Mouse (Mus musculus): ENCODE data around the gene Ddx23.

The Ddx23 gene

DNA sequence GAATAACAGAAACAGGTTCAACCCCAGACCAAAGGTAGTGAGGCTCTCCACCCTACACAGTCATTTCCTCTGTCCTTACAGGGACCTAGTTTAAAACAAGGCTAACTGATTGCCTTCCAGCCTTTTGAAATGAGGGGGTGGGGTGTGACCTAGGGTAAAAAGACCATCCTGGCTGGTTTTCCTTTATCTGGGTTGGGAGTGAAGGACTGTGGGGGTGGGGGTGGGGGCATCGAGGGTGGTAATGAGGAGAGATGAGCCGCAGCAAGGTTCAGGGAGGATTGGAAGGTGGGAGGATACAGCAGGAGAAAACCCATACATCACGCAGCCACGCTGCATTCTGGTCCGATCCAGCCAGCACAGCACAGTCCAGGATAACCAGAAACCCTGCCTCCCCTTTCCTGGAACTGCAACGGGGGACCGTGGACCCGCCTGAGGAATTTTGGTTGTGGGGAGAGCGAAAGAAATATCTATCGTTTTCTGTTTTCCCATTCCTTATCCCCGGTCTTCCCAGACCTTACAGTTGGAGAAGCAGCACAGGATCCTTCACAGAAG is 12.4 kb upstream of the Ddx23 start:
- in situ Hi-C loops (cut with MboI, MseI): loop anchor here in 1 of 2 experiments (5.0 kb wide), 2 partner anchors 32 to 127 kb away; partner anchors contain the start of gene Ccdc65

DNA sequence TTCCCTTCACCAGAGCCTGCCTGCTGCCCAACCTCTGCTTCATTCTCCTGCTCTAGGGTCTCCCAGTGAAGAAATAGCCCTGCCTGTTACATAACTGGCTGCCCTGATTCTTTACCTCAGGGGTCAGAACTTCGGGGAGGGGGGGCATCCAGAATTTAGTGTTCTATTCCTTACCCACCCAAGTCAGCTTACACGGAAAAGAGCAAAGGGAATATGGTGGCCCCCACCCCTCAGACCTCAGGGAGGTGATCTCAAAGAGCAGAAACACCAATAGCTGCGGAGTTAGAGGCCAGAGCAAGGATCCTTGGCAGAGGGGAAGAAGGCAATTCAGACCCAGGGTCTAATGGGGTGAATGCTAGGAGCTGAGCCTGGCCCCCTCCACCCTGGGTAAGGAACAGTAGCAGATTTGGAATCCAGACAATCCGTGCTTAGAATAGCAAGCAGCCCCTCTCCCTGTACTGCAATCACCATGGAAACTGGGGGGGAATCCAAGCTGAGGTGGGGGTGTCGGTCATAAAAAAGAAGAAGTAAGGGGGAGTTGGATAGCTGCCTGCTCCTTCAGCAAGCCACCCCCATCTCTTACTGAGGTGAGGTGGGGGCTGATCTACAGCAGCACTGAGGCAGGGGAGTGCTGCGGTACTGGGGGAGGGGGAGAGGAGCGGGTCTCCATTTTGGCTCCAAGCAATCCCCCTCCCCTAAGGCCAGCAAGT is 11.7 kb upstream of the Ddx23 start:
- in situ Hi-C loops (cut with MboI, MseI): loop anchor here in 1 of 2 experiments (5.0 kb wide), 2 partner anchors 33 to 128 kb away; partner anchors contain the start of gene Ccdc65

DNA sequence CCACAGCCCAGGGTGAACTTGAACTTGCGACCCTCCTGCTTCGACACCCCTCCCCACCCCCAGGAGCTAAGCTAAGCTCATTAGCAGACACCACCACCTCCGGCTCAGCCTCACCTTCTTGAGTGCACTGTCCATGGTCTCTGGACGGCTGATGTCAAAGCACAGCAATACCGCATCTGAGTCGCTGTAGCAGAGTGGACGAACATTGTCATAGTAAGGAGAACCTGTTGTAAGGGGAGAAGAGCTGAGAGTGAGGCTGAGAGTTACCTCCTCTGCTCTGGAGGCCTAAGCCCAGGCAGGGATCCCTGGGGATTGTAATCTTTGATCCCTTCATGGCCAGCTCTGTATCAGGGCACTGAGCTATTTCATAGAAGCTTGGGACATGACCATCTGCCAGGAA is 11.0 kb upstream of the Ddx23 start:
- in situ Hi-C loops (cut with MboI, MseI): loop anchor here in 1 of 2 experiments (5.0 kb wide), 2 partner anchors 34 to 129 kb away; partner anchors contain the start of gene Ccdc65

- in situ Hi-C loops (cut with MboI, MseI): loop anchor here in 1 of 2 experiments (5.0 kb wide), 2 partner anchors 35 to 130 kb away; partner anchors contain the start of gene Ccdc65
These were observed 9.9 kb upstream of the Ddx23 start for GRCm38 (mm10) chr15:98672592-98672991.

GRCm38 (mm10) chr15:98664042-98664907 is 1.6 kb upstream of the Ddx23 start:
- in situ Hi-C loops (cut with MboI, MseI): no loop called here

DNA sequence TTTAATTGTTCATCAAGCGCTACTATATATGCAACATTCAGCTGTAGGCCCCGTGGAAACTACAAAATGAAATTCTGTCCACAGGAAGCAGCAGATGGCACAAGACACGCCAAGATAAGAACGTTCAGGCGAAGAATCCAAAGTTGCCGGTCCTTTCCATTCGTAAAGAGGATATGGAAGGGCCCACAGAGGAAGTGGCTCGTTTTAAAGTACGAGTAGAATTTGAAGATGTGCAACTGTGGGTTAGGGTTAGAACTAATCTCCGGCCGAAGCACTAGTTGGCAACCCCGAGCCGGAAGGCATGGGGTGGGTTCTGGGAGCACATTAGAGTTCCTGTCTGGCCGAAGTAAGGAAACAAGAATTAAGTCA is 512 bp downstream of the Ddx23 start:
- in situ Hi-C loops (cut with MboI, MseI): no loop called here

GRCm38 (mm10) chr15:98656982-98657751 is 5.5 kb downstream of the Ddx23 start:
- in situ Hi-C loops (cut with MboI, MseI): no loop called here

GRCm38 (mm10) chr15:98652174-98652573 is 10.5 kb downstream of the Ddx23 start:
- in situ Hi-C loops (cut with MboI, MseI): no loop called here

- in situ Hi-C loops (cut with MboI, MseI): no loop called here
These were observed 11.3 kb downstream of the Ddx23 start for GRCm38 (mm10) chr15:98651431-98651830.

DNA sequence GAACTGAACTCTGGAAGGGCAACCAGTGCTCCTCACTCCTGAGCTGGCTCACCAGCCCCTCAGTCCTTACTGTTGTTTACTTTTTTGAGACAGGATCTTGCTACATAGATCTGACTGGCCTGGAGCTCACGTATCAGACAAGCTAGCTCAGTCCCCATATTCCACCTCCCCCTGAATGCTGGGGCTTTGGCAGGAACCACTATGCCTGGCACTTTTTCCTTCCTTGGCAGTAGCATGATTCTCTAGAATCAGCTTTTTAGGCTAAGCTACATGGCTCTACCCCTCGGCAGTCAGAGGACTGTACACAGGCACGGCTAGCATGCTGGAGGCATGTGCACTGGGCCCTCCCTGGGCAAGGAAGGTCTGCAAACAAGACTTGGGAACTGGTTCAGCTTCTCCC is 14.6 kb downstream of the Ddx23 start:
- in situ Hi-C loops (cut with MboI, MseI): no loop called here

- in situ Hi-C loops (cut with MboI, MseI): no loop called here
These were observed 15.4 kb downstream of the Ddx23 start for GRCm38 (mm10) chr15:98647308-98647707.

DNA sequence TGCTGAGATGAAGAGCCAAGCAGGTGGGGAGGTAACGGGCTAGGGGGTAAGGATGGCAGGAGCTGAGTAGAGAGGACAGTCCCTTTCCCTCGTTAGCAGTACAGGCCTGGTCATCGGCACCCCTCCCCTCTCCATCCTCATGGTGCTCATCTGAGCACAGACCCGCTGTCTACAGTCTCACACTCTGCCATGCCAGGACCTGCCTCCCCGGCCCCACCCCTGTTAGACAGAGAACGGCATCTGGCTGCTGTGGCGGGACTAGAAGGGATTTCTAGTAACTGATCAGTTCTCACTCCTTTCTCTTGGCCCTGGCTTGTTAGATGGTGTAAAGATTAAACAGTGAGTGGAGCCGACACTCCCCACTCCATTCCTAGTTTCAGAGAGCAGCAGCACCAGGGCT is 16.0 kb downstream of the Ddx23 start:
- in situ Hi-C loops (cut with MboI, MseI): no loop called here

GRCm38 (mm10) chr15:98645057-98646026 is 17.4 kb downstream of the Ddx23 start:
- in situ Hi-C loops (cut with MboI, MseI): no loop called here

- in situ Hi-C loops (cut with MboI, MseI): no loop called here
These were observed 18.3 kb downstream of the Ddx23 start for GRCm38 (mm10) chr15:98644406-98644805.

DNA sequence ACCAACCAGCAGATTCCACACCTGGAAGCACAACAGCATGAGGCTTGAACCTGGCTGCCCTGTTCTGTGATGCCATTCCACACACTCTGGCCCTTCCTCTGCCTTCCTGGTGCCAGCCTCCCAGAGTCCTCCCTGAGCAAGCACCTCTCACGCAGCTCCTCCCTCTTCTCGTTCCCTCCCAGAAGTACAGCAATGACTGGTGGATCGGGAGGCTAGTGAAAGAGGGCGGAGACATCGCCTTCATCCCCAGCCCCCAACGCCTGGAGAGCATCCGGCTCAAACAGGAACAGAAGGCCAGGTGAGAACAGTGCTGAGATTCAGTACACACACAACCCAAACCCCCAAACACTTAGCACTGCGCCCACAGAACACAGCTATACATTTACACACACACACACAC is 22.5 kb downstream of the Ddx23 start:
- in situ Hi-C loops (cut with MboI, MseI): no loop called here

DNA sequence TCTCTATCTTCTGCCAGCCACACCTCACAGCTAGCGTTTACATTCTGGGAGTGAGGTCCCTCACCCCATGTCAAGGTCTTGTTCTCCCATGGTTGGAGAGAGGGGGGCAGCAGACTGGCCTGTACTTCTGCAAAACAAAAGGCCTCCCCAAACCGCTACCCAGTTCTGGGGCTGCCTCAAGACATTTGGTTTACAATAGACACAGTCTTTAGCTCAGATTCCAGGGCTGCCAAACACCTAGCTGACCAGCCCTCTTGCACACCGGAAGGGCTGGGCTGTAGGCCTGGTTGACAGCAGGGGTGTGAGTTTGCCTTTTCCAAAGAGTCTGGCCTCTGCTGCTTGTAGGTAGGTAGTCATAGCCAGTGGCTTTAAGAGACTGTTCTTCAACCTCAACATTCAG is 25.5 kb downstream of the Ddx23 start:
- in situ Hi-C loops (cut with MboI, MseI): loop anchor here in 1 of 2 experiments (10.0 kb wide), 2 partner anchors 52 to 158 kb away; no protein-coding TSS in a partner anchor

- in situ Hi-C loops (cut with MboI, MseI): loop anchor here in 1 of 2 experiments (10.0 kb wide), 2 partner anchors 52 to 158 kb away; no protein-coding TSS in a partner anchor
These were observed 26.2 kb downstream of the Ddx23 start for GRCm38 (mm10) chr15:98636517-98636916.

- in situ Hi-C loops (cut with MboI, MseI): loop anchor here in 1 of 2 experiments (10.0 kb wide), 2 partner anchors 51 to 159 kb away; no protein-coding TSS in a partner anchor
These were observed 27.3 kb downstream of the Ddx23 start for GRCm38 (mm10) chr15:98635291-98635841.

DNA sequence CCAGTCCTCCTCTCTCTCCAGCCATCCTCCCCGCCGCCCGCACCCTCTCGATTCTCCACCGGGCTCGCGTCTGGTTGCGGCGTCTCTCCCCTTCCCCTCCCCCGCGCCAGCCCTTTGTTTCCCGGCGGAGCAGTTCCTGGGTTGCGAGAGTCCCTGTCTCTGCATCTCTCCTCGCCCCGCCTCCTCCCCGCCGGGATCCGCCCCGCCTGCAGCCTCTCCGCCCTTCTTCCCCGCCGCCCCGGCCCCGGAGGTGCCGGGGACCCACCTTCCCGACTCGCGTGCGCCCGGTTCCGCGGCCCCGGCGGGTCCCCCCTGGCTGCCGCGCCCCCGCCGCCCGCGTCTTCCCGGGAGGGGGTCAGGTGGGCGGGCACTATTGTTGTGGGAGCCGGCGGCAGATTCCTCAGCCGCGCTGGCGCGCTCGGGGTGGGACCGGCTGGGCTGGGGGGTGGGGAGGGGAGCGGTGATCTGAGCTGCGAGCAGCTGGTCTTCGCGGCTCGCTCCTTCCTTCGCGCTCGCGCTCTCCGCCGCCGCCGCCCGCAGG is 28.1 kb downstream of the Ddx23 start:
- in situ Hi-C loops (cut with MboI, MseI): loop anchor here (5.0 to 10.0 kb wide), 3 partner anchors 50 to 160 kb away; partner anchors contain the start of gene Ccdc65 (in 1 of the 2)

All from T-helper 17 cell (primary cell).